Mouse (Mus musculus) midbrain, embryonic 14.5 days (tissue): ENCODE measurements at regions not wholly inside any gene's neighbourhood (a gene's known extent, or its start where the extent isn't known, plus 50 kb on each side); places are given as distances from the start of the nearest gene placed in this dataset.

Source experiments
- ATAC-seq: fragments of 200-750 bp; cut with Nextera tagmentation; 2 replicates; pipeline ENCODE4 v1.8.0; 2017; ENCODE audit warnings: moderate number of reproducible peaks, moderate library complexity; ENCODE audit not compliant: low FRiP score, low TSS enrichment
- DNase-seq: peaks from one replicate; pipeline ENCODE4 v3.0.0-alpha.2; 2015
- H3K27ac ChIP-seq: fragments of 300-500 bp; sonication (generic); replicated peaks from 2 replicates; pipeline ENCODE4 v1.5.1; 2014; ENCODE audit warnings: mild to moderate bottlenecking, low read depth, low read length, moderate library complexity
- H3K27me3 ChIP-seq: fragments of 300-500 bp; sonication (generic); 2 replicates; pipeline ENCODE4 v1.6.1; 2014; ENCODE audit warnings: low read length, control low read depth, mixed read lengths; ENCODE audit not compliant: control insufficient read depth, insufficient read depth
- H3K36me3 ChIP-seq: fragments of 300-500 bp; sonication (generic); 2 replicates; pipeline ENCODE4 v1.6.1; 2014; ENCODE audit warnings: low read length, control low read depth; ENCODE audit not compliant: control insufficient read depth, insufficient read depth
- H3K4me1 ChIP-seq: fragments of 300-500 bp; sonication (generic); 2 replicates; pipeline ENCODE4 v1.6.1; 2014; ENCODE audit warnings: mild to moderate bottlenecking, antibody characterized with exemption, low read length, control low read depth; ENCODE audit not compliant: control insufficient read depth, insufficient read depth
- H3K4me2 ChIP-seq: fragments of 300-500 bp; sonication (generic); 2 replicates; pipeline ENCODE4 v1.6.1; 2014; ENCODE audit warnings: mild to moderate bottlenecking, low read length, moderate library complexity
- H3K4me3 ChIP-seq: fragments of 300-500 bp; sonication (generic); replicated peaks from 2 replicates; pipeline ENCODE4 v1.5.1; 2014; ENCODE audit warnings: low read depth, low read length
- H3K9ac ChIP-seq: fragments of 300-500 bp; sonication (generic); replicated peaks from 2 replicates; pipeline ENCODE4 v1.6.1; 2014; ENCODE audit warnings: mild to moderate bottlenecking, low read length, moderate library complexity
- H3K9me3 ChIP-seq: fragments of 300-500 bp; sonication (generic); 2 replicates; pipeline ENCODE4 v1.6.1; 2016; ENCODE audit warnings: low read length, control low read depth, mixed read lengths; ENCODE audit not compliant: control insufficient read depth
- WGBS: fragments of 180-500 bp; shearing (Covaris S2); extraction: QIAGEN DNeasy Blood & Tissue Kit; methylation state at CpG from one replicate; pipeline ENCODE4 v1.1.7; 2014; 5-methylcytosine and 5-hydroxymethylcytosine counted together

DNA sequence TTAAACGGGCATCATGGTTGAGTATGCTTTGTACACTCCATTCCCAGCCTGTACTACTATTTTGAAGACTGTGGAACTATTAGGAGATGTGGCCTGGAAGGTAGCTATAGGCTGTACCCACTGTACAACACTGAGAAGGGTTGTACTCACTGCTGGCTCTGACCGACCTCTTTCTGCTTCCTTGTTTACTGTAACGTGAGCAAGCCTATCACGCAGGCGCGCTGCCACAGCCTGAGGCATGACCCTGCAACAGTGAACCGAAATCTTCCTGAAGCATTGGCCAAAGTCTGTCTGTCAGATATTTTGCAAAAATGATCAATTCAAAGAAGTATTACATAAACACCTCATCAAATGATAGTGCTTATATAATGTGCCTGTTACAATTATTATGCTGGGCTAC is 112.0 kb upstream of the Daam1 start:
- Histone ChIP-seq H3K9me3 (no peaks in the 10 kb centered on the region), H3K4me1 (no peaks in the 10 kb centered on the region), H3K4me2 (no peak overlapping the region), H3K36me3 (no peaks in the 10 kb centered on the region), H3K9ac (no peak overlapping the region), H3K4me3 (no peak overlapping the region), H3K27me3 (no peaks in the 10 kb centered on the region), H3K27ac (no peak overlapping the region)
- ATAC-seq (no peak), DNase-seq (no peak)
- WGBS: 89% methylated on average over 7 of the region's 7 CpGs

DNA sequence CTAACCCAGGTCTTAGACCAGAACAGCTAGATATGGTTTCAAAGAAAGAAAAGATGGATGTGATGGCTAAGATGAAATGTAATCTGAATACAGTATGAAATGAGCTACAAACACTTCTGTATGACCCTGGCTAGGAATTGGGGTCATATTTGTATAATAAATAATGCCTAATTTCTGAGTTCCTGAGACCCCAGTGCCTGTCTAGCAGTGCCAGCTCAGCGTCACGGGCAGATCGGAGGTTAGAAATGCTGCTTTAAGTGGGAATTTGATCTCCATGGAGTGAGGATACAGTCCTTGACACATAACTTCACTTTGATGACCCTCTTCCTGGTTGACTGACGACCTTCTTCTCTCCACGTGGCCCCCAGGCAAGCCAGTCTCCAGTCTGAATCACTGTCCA is 105.7 kb upstream of the Daam1 start:
- Histone ChIP-seq H3K9me3 (no peaks in the 10 kb centered on the region), H3K36me3 (no peaks in the 10 kb centered on the region), H3K27ac (no peak overlapping the region), H3K4me2 (no peak overlapping the region), H3K4me1 (peaks cover 3% of the 10 kb centered on the region; the same call in 1 of the 2 replicates), H3K9ac (no peak overlapping the region), H3K4me3 (no peak overlapping the region), H3K27me3 (no peaks in the 10 kb centered on the region)
- ATAC-seq (no peak), DNase-seq (no peak)
- WGBS: 33% methylated on average over 5 of the region's 5 CpGs

DNA sequence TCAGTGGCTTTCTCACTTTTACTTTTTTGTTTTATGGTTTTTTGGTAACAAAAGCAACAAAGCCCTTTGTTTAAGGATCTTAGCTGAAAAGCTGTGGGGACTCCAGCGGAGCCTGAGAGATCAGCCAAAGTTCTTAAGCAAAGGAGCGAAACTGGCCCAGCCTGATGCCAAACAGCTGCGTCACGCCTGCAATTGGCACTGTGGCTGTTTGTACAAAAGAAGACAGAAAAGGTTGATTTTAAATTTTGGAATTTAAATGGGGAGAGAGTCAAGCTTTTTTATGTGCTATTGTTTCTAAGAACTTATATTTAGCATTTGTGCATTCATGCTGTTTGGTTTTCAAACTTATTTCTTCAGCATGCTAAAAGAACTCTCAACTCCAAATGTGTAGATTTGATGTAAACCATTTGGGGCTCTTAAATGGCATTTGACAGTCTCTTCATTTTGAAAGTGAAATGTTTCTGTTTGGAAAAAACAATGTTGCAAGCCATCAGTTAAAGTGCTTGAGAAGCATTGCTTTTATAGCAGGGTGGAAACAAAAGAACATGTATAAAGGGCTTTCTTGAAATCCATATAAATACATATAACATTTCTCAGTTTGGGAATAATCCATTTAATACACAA is 105.1 kb upstream of the Daam1 start:
- Histone ChIP-seq H3K36me3 (no peaks in the 10 kb centered on the region), H3K4me2 (no peak overlapping the region), H3K4me1 (peaks cover 3% of the 10 kb centered on the region; the same call in 1 of the 2 replicates), H3K27me3 (no peaks in the 10 kb centered on the region), H3K4me3 (no peak overlapping the region), H3K9ac (no peak overlapping the region), H3K9me3 (no peaks in the 10 kb centered on the region), H3K27ac (no peak overlapping the region)
- DNase-seq (peak; percentile 64), ATAC-seq (no peak)
- WGBS: 7% methylated on average over 4 of the region's 4 CpGs

DNA sequence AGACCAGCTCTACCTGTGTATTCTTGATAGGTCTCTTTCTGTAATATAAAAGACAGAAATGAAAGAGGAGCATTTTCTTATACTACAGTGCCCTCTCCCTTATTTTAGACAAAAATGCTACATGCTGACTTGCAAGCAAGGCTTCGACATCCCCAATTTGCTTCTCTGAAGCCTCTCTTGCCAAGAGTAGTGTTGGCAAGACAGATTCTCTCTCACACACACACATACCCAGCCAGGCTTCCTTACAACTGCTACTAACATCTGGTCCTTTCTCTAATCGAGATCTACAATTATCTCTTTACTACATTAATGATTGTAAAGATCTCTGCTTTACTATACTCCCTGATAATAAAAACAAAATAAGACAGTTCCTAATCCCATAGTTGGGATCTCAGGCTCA is 87.5 kb upstream of the Daam1 start:
- WGBS: 92% methylated on average over 2 of the region's 2 CpGs
- ATAC-seq (no peak), DNase-seq (no peak)
- Histone ChIP-seq H3K27ac (no peak overlapping the region), H3K4me3 (no peak overlapping the region), H3K27me3 (no peaks in the 10 kb centered on the region), H3K36me3 (no peaks in the 10 kb centered on the region), H3K9me3 (no peaks in the 10 kb centered on the region), H3K4me1 (no peaks in the 10 kb centered on the region), H3K4me2 (no peak overlapping the region), H3K9ac (no peak overlapping the region)

DNA sequence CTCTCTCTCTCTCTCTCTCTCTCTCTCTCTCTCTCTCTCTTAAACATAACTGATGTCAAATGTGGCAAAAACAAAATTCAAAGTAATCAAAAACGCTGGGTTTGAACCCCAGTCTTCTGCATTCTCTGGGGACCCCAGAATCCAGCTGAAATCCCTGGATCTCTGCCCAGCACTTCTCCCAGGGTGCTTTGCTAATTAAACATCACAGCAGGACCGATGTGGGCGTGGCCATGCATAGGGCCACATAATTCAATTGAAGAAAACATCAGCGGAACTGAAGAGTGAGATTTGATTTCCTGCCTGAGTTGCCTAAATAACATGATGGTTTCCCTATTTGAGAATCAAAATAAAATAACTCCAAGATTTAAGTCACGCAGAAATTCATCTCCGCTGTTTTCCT is 84.9 kb upstream of the Daam1 start:
- H3K36me3 ChIP-seq: no peaks in the 10 kb centered on the region
- no peaks in the 10 kb centered on the region for H3K27me3 ChIP-seq
- no peak overlapping the region for H3K9ac ChIP-seq
- H3K4me3 ChIP-seq: no peak overlapping the region
- H3K4me1 ChIP-seq: no peaks in the 10 kb centered on the region
- DNase-seq (peak; percentile 37), ATAC-seq (no peak)
- H3K4me2 ChIP-seq: no peak overlapping the region
- 67% methylated on average over 6 of the region's 6 CpGs for WGBS
- H3K27ac ChIP-seq: no peak overlapping the region
- H3K9me3 ChIP-seq: no peaks in the 10 kb centered on the region

DNA sequence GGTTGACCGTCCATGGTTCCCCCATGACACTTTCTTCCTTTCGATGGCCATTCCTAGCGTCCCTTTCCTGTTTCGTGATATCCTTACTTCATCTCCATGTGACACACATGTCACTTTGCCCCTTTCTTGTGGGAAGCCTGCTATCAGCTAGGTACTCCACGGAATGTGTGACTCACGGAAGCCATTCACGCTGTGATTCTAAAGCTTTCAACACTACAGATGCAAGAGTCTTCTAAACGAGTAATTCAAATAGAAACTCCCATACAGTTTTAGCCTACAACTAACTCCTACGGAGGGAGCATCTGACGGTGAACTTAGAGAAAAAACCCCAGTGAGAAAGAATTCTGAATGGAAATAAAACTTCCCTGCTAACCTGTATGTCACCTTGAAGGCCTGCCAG is 83.5 kb upstream of the Daam1 start:
- Histone ChIP-seq H3K27ac (no peak overlapping the region), H3K36me3 (no peaks in the 10 kb centered on the region), H3K9me3 (no peaks in the 10 kb centered on the region), H3K27me3 (no peaks in the 10 kb centered on the region), H3K9ac (no peak overlapping the region), H3K4me3 (no peak overlapping the region), H3K4me2 (no peak overlapping the region), H3K4me1 (no peaks in the 10 kb centered on the region)
- ATAC-seq (no peak), DNase-seq (no peak)
- WGBS: 96% methylated on average over 10 of the region's 10 CpGs

DNA sequence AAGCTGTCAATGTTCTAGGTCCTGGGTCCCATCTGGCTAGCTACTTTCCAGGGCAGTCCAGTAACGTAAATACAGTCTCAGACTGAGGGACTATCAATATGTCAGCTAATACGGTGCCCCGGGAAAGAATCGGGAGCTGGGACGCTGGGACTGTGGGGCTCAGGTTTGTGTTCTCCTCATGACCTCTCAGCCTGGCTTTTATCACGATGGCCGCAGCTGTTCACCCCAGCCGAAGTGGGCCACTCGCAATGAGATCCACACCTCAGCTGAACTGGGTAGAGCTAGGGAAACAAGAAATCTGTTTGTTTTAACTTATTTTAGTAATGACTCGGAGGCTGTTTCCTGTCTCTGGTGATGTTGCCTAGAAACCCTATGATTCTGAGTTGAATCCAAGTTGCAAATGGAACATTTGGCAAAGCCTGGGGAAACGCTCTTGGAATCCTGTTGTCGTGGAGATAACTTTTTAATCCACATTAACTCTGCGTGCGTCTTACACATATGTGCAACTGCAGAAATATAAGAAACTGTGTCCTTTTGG is 83.0 kb upstream of the Daam1 start:
- Histone ChIP-seq H3K9ac (no peak overlapping the region), H3K4me3 (no peak overlapping the region), H3K27me3 (no peaks in the 10 kb centered on the region), H3K9me3 (no peaks in the 10 kb centered on the region), H3K27ac (no peak overlapping the region), H3K36me3 (no peaks in the 10 kb centered on the region), H3K4me1 (no peaks in the 10 kb centered on the region), H3K4me2 (no peak overlapping the region)
- ATAC-seq (no peak), DNase-seq (peak; percentile 32)
- WGBS: 77% methylated on average over 14 of the region's 14 CpGs

DNA sequence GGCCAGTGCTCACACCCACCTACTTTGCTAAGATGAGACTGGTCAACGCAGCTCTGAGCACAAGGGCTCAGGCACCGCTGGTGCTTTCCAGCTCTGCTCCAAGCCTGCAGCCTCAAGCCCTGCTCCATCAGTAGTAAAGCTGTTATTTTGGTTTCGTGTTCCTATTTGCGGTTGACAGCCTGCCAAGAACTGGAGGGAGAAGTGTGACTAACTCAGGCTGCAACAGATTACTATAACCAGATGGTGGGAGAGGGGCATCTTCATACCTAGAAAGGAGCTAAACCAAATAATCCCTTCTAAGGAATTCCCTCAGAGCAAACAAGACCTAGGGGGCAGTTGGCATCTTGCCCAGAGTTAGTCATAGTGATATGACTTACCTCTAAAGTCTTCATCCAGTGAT is 82.1 kb upstream of the Daam1 start:
- 74% methylated on average over 4 of the region's 4 CpGs for WGBS
- ATAC-seq (no peak), DNase-seq (peak; percentile 40)

DNA sequence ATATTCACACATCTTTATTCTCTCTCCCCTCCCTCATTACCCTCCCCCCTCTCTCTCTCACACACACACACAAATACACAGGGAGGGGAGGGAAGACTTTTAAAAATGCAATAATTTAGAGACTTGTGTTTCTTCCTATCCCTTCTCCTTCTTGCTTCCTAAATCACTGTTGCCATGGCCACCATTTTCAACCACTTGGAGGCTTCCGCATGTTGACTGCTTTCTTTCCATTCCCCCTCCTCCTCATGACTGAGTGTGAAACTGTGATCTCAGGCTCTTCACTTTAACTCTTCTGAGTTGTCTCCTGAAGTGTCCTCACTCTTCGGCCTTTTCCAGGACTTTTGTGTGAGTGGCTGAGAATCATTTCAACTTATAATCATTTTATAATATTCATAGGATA is 81.2 kb upstream of the Daam1 start:
- Histone ChIP-seq H3K4me3 (no peak overlapping the region), H3K27ac (no peak overlapping the region), H3K4me2 (no peak overlapping the region), H3K9me3 (no peaks in the 10 kb centered on the region), H3K36me3 (no peaks in the 10 kb centered on the region), H3K4me1 (no peaks in the 10 kb centered on the region), H3K9ac (no peak overlapping the region), H3K27me3 (no peaks in the 10 kb centered on the region)
- DNase-seq (no peak), ATAC-seq (no peak)
- 84% methylated on average over 2 of the region's 2 CpGs for WGBS

More for the DNA sequence above, 82.1 kb upstream of the Daam1 start:
- Histone ChIP-seq H3K4me2 (no peak overlapping the region), H3K4me3 (no peak overlapping the region), H3K36me3 (no peaks in the 10 kb centered on the region), H3K4me1 (no peaks in the 10 kb centered on the region), H3K9ac (no peak overlapping the region), H3K27me3 (no peaks in the 10 kb centered on the region), H3K27ac (no peak overlapping the region), H3K9me3 (no peaks in the 10 kb centered on the region)
